In genomic region chr2:30647882-30648494, GRCm38 (mm10) we compare ENCODE assay signal across 8 mouse cellular contexts. TPM values are rescaled to one million over a fixed set of nuclear protein-coding genes. Genes with fewer than 3 reads are reported as not detected.
DNase-seq lines count a peak whose midpoint lies in the region; ATAC-seq lines count a peak whose summit lies in the region.

No protein-coding gene starts in this region.

- H3K27me3 ChIP-seq in liver, embryonic 11.5 days (replicated peaks; ENCODE audit: control insufficient read depth, insufficient read depth, low read length): peaks cover 5% of the 10 kb centered on the region; the same call in 1 of the 2 replicates
- no peaks in the 10 kb centered on the region for H3K27me3 ChIP-seq in limb, embryonic 10.5 days (ENCODE audit: low read depth, poor library complexity, severe bottlenecking)
- no peaks in the 10 kb centered on the region for H3K27me3 ChIP-seq in stomach, embryonic 14.5 days (ENCODE audit: control insufficient read depth, insufficient read depth, low read length)

- H3K27ac ChIP-seq in liver, embryonic 11.5 days (ENCODE audit: low read depth, low read length): no peak overlapping the region; the same call in 1 of the 2 replicates
- H3K27ac ChIP-seq in limb, embryonic 10.5 days: peak overlapping the region; percentile 84
- H3K27ac ChIP-seq in stomach, embryonic 14.5 days (ENCODE audit: low read length): peak overlapping the region; percentile 90

- no peaks in the 10 kb centered on the region for H3K9me3 ChIP-seq in liver, embryonic 11.5 days (ENCODE audit: control insufficient read depth, low read length)
- no peaks in the 10 kb centered on the region for H3K9me3 ChIP-seq in limb, embryonic 10.5 days (replicated peaks)
- no peaks in the 10 kb centered on the region for H3K9me3 ChIP-seq in stomach, embryonic 14.5 days (ENCODE audit: control insufficient read depth, low read depth, low read length)

- ATAC-seq in liver, embryonic 11.5 days (replicated peaks; ENCODE audit: low FRiP score): no peak
- no peak for ATAC-seq in stomach, embryonic 14.5 days (ENCODE audit: insufficient number of reproducible peaks, insufficient read depth, low FRiP score, low read depth)

- peak overlapping the region; percentile 23; the same call in 1 of the 2 replicates for H3K4me2 ChIP-seq in liver, embryonic 11.5 days
- H3K4me2 ChIP-seq in stomach, embryonic 14.5 days (replicated peaks; ENCODE audit: low read depth, low read length): no peak overlapping the region

- WGBS in liver, embryonic 11.5 days: 25% methylated on average over 13 of the region's 13 CpGs
- 32% methylated on average over 13 of the region's 13 CpGs for WGBS in limb, embryonic 10.5 days
- WGBS in stomach, embryonic 14.5 days: 22% methylated on average over 13 of the region's 13 CpGs

- no peak overlapping the region for H3K4me3 ChIP-seq in liver, embryonic 11.5 days (ENCODE audit: low read depth, low read length)
- peak overlapping the region; percentile 18 for H3K4me3 ChIP-seq in limb, embryonic 10.5 days
- H3K4me3 ChIP-seq in stomach, embryonic 14.5 days (ENCODE audit: low read depth, low read length): no peak overlapping the region

- H3K9ac ChIP-seq in liver, embryonic 11.5 days (ENCODE audit: low read depth, low read length): no peak overlapping the region
- no peak overlapping the region for H3K9ac ChIP-seq in stomach, embryonic 14.5 days (replicated peaks; ENCODE audit: low read depth, low read length)

- H3K4me1 ChIP-seq in liver, embryonic 11.5 days (replicated peaks; ENCODE audit: control insufficient read depth, insufficient read depth, low read length): peaks cover 20% of the 10 kb centered on the region
- peaks cover 82% of the 10 kb centered on the region for H3K4me1 ChIP-seq in limb, embryonic 10.5 days
- peaks cover 40% of the 10 kb centered on the region for H3K4me1 ChIP-seq in stomach, embryonic 14.5 days (ENCODE audit: control insufficient read depth, insufficient read depth, low read length)

- no peaks in the 10 kb centered on the region for H3K36me3 ChIP-seq in liver, embryonic 11.5 days (ENCODE audit: control insufficient read depth, insufficient read depth, low read length)
- H3K36me3 ChIP-seq in limb, embryonic 10.5 days: no peaks in the 10 kb centered on the region
- H3K36me3 ChIP-seq in stomach, embryonic 14.5 days (ENCODE audit: control insufficient read depth, insufficient read depth, low read length): no peaks in the 10 kb centered on the region

- peak; percentile 13 for DNase-seq in cerebellum, adult 9-11 months
- DNase-seq in cerebellum, postnatal 14 days: no peak
- no peak for DNase-seq in liver, embryonic 11.5 days (ENCODE audit: low spot score)
- DNase-seq in liver: no peak
- DNase-seq in limb, embryonic 10.5 days (ENCODE audit: low spot score): no peak
- DNase-seq in embryo, embryonic 10 days (ENCODE audit: low spot score): no peak
- DNase-seq in cerebellum, adult 11-12 months: no peak

RNA-seq across cellular contexts. Expression of gene Cstad, which starts 53.1 kb away (rescaled TPM):
- polyA plus RNA-seq in liver, embryonic 11.5 days (2014; fragmentation: Nextera tagmentation; extraction: Ambion mirVana): 0.38 TPM in 1 of 2 replicates, not detected in the other
- polyA plus RNA-seq in limb, embryonic 10.5 days (2016; fragmentation: Nextera tagmentation; extraction: Ambion mirVana): 0.55 and 0.95 TPM in 2 replicates
- 1.2 and 2.1 TPM in 2 replicates for polyA plus RNA-seq in stomach, embryonic 14.5 days (2014; fragmentation: Nextera tagmentation; extraction: Ambion mirVana)
